Mouse (Mus musculus) limb, embryonic 15.5 days (tissue): ENCODE measurements at regions not wholly inside any gene's neighbourhood (a gene's known extent, or its start where the extent isn't known, plus 50 kb on each side); places are given as distances from the start of the nearest gene placed in this dataset.
"Not testable (repeated sequence)": the region's sequence is repeated elsewhere in the genome, so short reads cannot be mapped to it uniquely, and the experiment has no call there.

Experiments
- ATAC-seq: fragments of 200-750 bp; cut with Nextera tagmentation; 2 replicates; pipeline ENCODE4 v1.8.0; 2017; ENCODE audit warnings: low read depth, moderate TSS enrichment; ENCODE audit not compliant: insufficient number of reproducible peaks, low FRiP score, low TSS enrichment
- H3K27ac ChIP-seq: fragments of 300-500 bp; sonication (generic); 2 replicates; pipeline ENCODE4 v1.5.1; 2015; ENCODE audit warnings: moderate library complexity, mild to moderate bottlenecking, inconsistent platforms
- H3K27me3 ChIP-seq: fragments of 300-500 bp; sonication (generic); 2 replicates; pipeline ENCODE4 v1.6.1; 2015; ENCODE audit warnings: inconsistent platforms
- H3K36me3 ChIP-seq: fragments of 300-500 bp; sonication (generic); 2 replicates; pipeline ENCODE4 v1.6.1; 2015; ENCODE audit warnings: inconsistent platforms
- H3K4me1 ChIP-seq: fragments of 300-500 bp; sonication (generic); 2 replicates; pipeline ENCODE4 v1.6.1; 2015; ENCODE audit warnings: inconsistent platforms
- H3K4me2 ChIP-seq: fragments of 300-500 bp; sonication (generic); 2 replicates; pipeline ENCODE4 v1.6.1; 2015; ENCODE audit warnings: mild to moderate bottlenecking, inconsistent platforms
- H3K4me3 ChIP-seq: fragments of 300-500 bp; sonication (generic); 2 replicates; pipeline ENCODE4 v1.5.1; 2015; ENCODE audit warnings: mild to moderate bottlenecking, inconsistent platforms
- H3K9ac ChIP-seq: fragments of 300-500 bp; sonication (generic); 2 replicates; pipeline ENCODE4 v1.6.1; 2015; ENCODE audit warnings: inconsistent platforms
- H3K9me3 ChIP-seq: fragments of 300-500 bp; sonication (generic); 2 replicates; pipeline ENCODE4 v1.6.1; 2016; ENCODE audit warnings: inconsistent platforms
- WGBS: fragments of 180-500 bp; shearing (Covaris S2); methylation state at CpG from one replicate; pipeline ENCODE4 v1.1.7; 2015; 5-methylcytosine and 5-hydroxymethylcytosine counted together

GRCm38 (mm10) chr17:91361261-91361660 is 268.4 kb upstream of the Nrxn1 start:
- Histone ChIP-seq H3K27ac (no peak overlapping the region), H3K9me3 (no peaks in the 10 kb centered on the region), H3K4me3 (no peak overlapping the region), H3K27me3 (no peaks in the 10 kb centered on the region), H3K4me1 (no peaks in the 10 kb centered on the region), H3K9ac (no peak overlapping the region), H3K4me2 (no peak overlapping the region), H3K36me3 (no peaks in the 10 kb centered on the region)
- ATAC-seq = no peak
- 25% methylated on average over 1 of the region's 1 CpGs for WGBS

- WGBS = 73% methylated on average over 2 of the region's 2 CpGs
- Histone ChIP-seq H3K4me3 (no peak overlapping the region), H3K27me3 (no peaks in the 10 kb centered on the region), H3K4me2 (no peak overlapping the region), H3K9ac (no peak overlapping the region), H3K27ac (no peak overlapping the region), H3K4me1 (no peaks in the 10 kb centered on the region), H3K36me3 (no peaks in the 10 kb centered on the region), H3K9me3 (no peaks in the 10 kb centered on the region)
- no peak for ATAC-seq
Measured at GRCm38 (mm10) chr17:91352107-91352506, 259.2 kb upstream of the Nrxn1 start.

GRCm38 (mm10) chr17:91336882-91337281 is 244.0 kb upstream of the Nrxn1 start:
- Histone ChIP-seq H3K36me3 (no peaks in the 10 kb centered on the region), H3K27me3 (no peaks in the 10 kb centered on the region), H3K9ac (no peak overlapping the region), H3K27ac (no peak overlapping the region), H3K4me3 (no peak overlapping the region), H3K9me3 (no peaks in the 10 kb centered on the region), H3K4me1 (no peaks in the 10 kb centered on the region), H3K4me2 (no peak overlapping the region)
- ATAC-seq = no peak
- 59% methylated on average over 1 of the region's 1 CpGs for WGBS

- no peak for ATAC-seq
Measured at GRCm38 (mm10) chr17:91333790-91334189, 240.9 kb upstream of the Nrxn1 start.

GRCm38 (mm10) chr17:91333202-91333601 is 240.3 kb upstream of the Nrxn1 start:
- Histone ChIP-seq H3K36me3 (no peaks in the 10 kb centered on the region), H3K9me3 (no peaks in the 10 kb centered on the region), H3K4me2 (no peak overlapping the region), H3K27me3 (no peaks in the 10 kb centered on the region), H3K4me3 (no peak overlapping the region), H3K27ac (no peak overlapping the region), H3K4me1 (no peaks in the 10 kb centered on the region), H3K9ac (no peak overlapping the region)
- 28% methylated on average over 1 of the region's 1 CpGs for WGBS
- ATAC-seq = no peak

More at GRCm38 (mm10) chr17:91333790-91334189, 240.9 kb upstream of the Nrxn1 start:
- 90% methylated on average over 4 of the region's 4 CpGs for WGBS
- H3K9me3 ChIP-seq = no peaks in the 10 kb centered on the region
- H3K4me3 ChIP-seq = no peak overlapping the region
- no peaks in the 10 kb centered on the region for H3K4me1 ChIP-seq
- H3K27me3 ChIP-seq = no peaks in the 10 kb centered on the region
- no peak overlapping the region for H3K9ac ChIP-seq
- H3K27ac ChIP-seq = no peak overlapping the region
- H3K4me2 ChIP-seq = no peak overlapping the region
- H3K36me3 ChIP-seq = no peaks in the 10 kb centered on the region

- Histone ChIP-seq H3K4me2 (no peak overlapping the region), H3K4me3 (no peak overlapping the region), H3K36me3 (no peaks in the 10 kb centered on the region), H3K27ac (no peak overlapping the region), H3K27me3 (no peaks in the 10 kb centered on the region), H3K9ac (no peak overlapping the region), H3K9me3 (no peaks in the 10 kb centered on the region), H3K4me1 (no peaks in the 10 kb centered on the region)
- ATAC-seq = no peak
- WGBS = 63% methylated on average over 1 of the region's 1 CpGs
Measured at GRCm38 (mm10) chr17:91324377-91324776, 231.5 kb upstream of the Nrxn1 start.

GRCm38 (mm10) chr17:91286875-91287274 is 194.0 kb upstream of the Nrxn1 start:
- Histone ChIP-seq H3K27ac (no peak overlapping the region), H3K4me3 (no peak overlapping the region), H3K9ac (no peak overlapping the region), H3K9me3 (no peaks in the 10 kb centered on the region), H3K27me3 (no peaks in the 10 kb centered on the region), H3K4me1 (no peaks in the 10 kb centered on the region), H3K36me3 (no peaks in the 10 kb centered on the region), H3K4me2 (no peak overlapping the region)
- ATAC-seq = no peak

GRCm38 (mm10) chr17:91274378-91274777 is 181.5 kb upstream of the Nrxn1 start:
- 74% methylated on average over 1 of the region's 1 CpGs for WGBS
- H3K36me3 ChIP-seq = no peaks in the 10 kb centered on the region
- no peaks in the 10 kb centered on the region for H3K9me3 ChIP-seq
- no peak overlapping the region for H3K27ac ChIP-seq
- no peak overlapping the region for H3K4me3 ChIP-seq
- H3K4me1 ChIP-seq = no peaks in the 10 kb centered on the region
- no peak for ATAC-seq
- no peak overlapping the region for H3K9ac ChIP-seq
- no peaks in the 10 kb centered on the region for H3K27me3 ChIP-seq
- H3K4me2 ChIP-seq = no peak overlapping the region

GRCm38 (mm10) chr17:91238719-91239118 is 145.8 kb upstream of the Nrxn1 start:
- Histone ChIP-seq H3K4me3 (no peak overlapping the region), H3K36me3 (no peaks in the 10 kb centered on the region), H3K9ac (no peak overlapping the region), H3K27me3 (no peaks in the 10 kb centered on the region), H3K27ac (no peak overlapping the region), H3K4me2 (no peak overlapping the region), H3K9me3 (no peaks in the 10 kb centered on the region), H3K4me1 (no peaks in the 10 kb centered on the region)
- WGBS = 55% methylated on average over 2 of the region's 2 CpGs
- no peak for ATAC-seq

- not testable (repeated sequence) for H3K27ac ChIP-seq, H3K9ac ChIP-seq, H3K27me3 ChIP-seq, H3K4me3 ChIP-seq, H3K4me1 ChIP-seq, H3K9me3 ChIP-seq, H3K4me2 ChIP-seq, ATAC-seq, H3K36me3 ChIP-seq
- 91% methylated on average over 14 of the region's 14 CpGs for WGBS
Measured at GRCm38 (mm10) chr17:91236653-91237052, 143.8 kb upstream of the Nrxn1 start.

GRCm38 (mm10) chr17:91226378-91226777 is 133.5 kb upstream of the Nrxn1 start:
- no peak for ATAC-seq
- H3K4me2 ChIP-seq = no peak overlapping the region
- H3K9me3 ChIP-seq = no peaks in the 10 kb centered on the region
- H3K9ac ChIP-seq = no peak overlapping the region
- H3K36me3 ChIP-seq = no peaks in the 10 kb centered on the region
- no peak overlapping the region for H3K27ac ChIP-seq
- H3K27me3 ChIP-seq = no peaks in the 10 kb centered on the region
- H3K4me3 ChIP-seq = no peak overlapping the region
- WGBS = 72% methylated on average over 5 of the region's 5 CpGs
- H3K4me1 ChIP-seq = no peaks in the 10 kb centered on the region

- ATAC-seq = no peak
- Histone ChIP-seq H3K9me3 (no peaks in the 10 kb centered on the region), H3K4me1 (no peaks in the 10 kb centered on the region), H3K27me3 (no peaks in the 10 kb centered on the region), H3K36me3 (no peaks in the 10 kb centered on the region), H3K4me2 (no peak overlapping the region), H3K4me3 (no peak overlapping the region), H3K9ac (no peak overlapping the region), H3K27ac (no peak overlapping the region)
- WGBS = 83% methylated on average over 4 of the region's 4 CpGs
Measured at GRCm38 (mm10) chr17:91225916-91226315, 133.0 kb upstream of the Nrxn1 start.

- Histone ChIP-seq H3K27me3 (no peaks in the 10 kb centered on the region), H3K36me3 (no peaks in the 10 kb centered on the region), H3K4me2 (no peak overlapping the region), H3K4me1 (no peaks in the 10 kb centered on the region), H3K9ac (no peak overlapping the region), H3K9me3 (no peaks in the 10 kb centered on the region), H3K4me3 (no peak overlapping the region), H3K27ac (no peak overlapping the region)
- no peak for ATAC-seq
Measured at GRCm38 (mm10) chr17:91216429-91216828, 123.6 kb upstream of the Nrxn1 start.
